Mouse (Mus musculus) C2C12 (cell line): ENCODE results near the gene Grm4. TPM values are rescaled to one million over a fixed set of nuclear protein-coding genes. Genes with fewer than 3 reads are reported as not detected.

ENCODE experiments used
- H3K27me3 ChIP-seq: one replicate; pipeline ENCODE4 v1.6.1; 2011; ENCODE audit not compliant: control insufficient read depth, insufficient read depth, insufficient read length
- H3K36me3 ChIP-seq: one replicate; pipeline ENCODE4 v1.6.1; 2011; ENCODE audit not compliant: control insufficient read depth, insufficient read depth
- H3K4me3 ChIP-seq: one replicate; pipeline ENCODE4 v1.5.1; 2011; ENCODE audit warnings: mild to moderate bottlenecking, control low read depth; ENCODE audit not compliant: poor library complexity, insufficient read depth, severe bottlenecking
- H3K79me2 ChIP-seq: one replicate; pipeline ENCODE4 v1.6.1; 2011; ENCODE audit not compliant: control insufficient read depth, insufficient read depth
- H3K79me3 ChIP-seq: one replicate; pipeline ENCODE4 v1.6.1; 2011; ENCODE audit warnings: low read depth, control low read depth
- H3ac ChIP-seq: one replicate; pipeline ENCODE3; 2011; ENCODE audit warnings: low read depth; ENCODE audit not compliant: control insufficient read depth, insufficient read length
- CEBPB ChIP-seq: IDR thresholded peaks from one replicate; pipeline ENCODE4 v1.6.1; 2011; ENCODE audit warnings: low read depth, mild to moderate bottlenecking, control low read depth, moderate library complexity
- CTCF ChIP-seq: IDR thresholded peaks from one replicate; pipeline ENCODE4 v1.5.1; 2011; ENCODE audit not compliant: control insufficient read depth, insufficient read depth, insufficient read length
- FOSL1 ChIP-seq: IDR thresholded peaks from one replicate; pipeline ENCODE4 v1.8.0; 2011; ENCODE audit warnings: mild to moderate bottlenecking, low read length; ENCODE audit not compliant: poor library complexity, insufficient read depth, severe bottlenecking
- MAX ChIP-seq: IDR thresholded peaks from one replicate; pipeline ENCODE4 v1.6.1; 2011; ENCODE audit warnings: mild to moderate bottlenecking, control low read depth
- MYOD1 ChIP-seq: IDR thresholded peaks from one replicate; pipeline ENCODE4 v1.6.1; 2011; ENCODE audit warnings: low read depth; ENCODE audit not compliant: control insufficient read depth, insufficient read length
- MYOG ChIP-seq: IDR thresholded peaks from one replicate; pipeline ENCODE4 v1.6.1; 2011; ENCODE audit not compliant: control insufficient read depth, insufficient read length; ENCODE audit errors: extremely low read depth
- USF1 ChIP-seq: IDR thresholded peaks from one replicate; pipeline ENCODE4 v1.6.1; 2011; ENCODE audit warnings: low read depth, mild to moderate bottlenecking, control low read depth, moderate library complexity
- polyA plus RNA-seq: library from polyadenylated mRNA; unstranded; fragments of >200 nt; fragmentation: generic; extraction: Trizol; gene quantifications from one replicate; pipeline ENCODE4 v1.2.1, GENCODE M21; 2012; ENCODE audit warnings: missing spikeins

The Grm4 gene
- polyA plus RNA-seq, 1 experiment = not detected

DNA sequence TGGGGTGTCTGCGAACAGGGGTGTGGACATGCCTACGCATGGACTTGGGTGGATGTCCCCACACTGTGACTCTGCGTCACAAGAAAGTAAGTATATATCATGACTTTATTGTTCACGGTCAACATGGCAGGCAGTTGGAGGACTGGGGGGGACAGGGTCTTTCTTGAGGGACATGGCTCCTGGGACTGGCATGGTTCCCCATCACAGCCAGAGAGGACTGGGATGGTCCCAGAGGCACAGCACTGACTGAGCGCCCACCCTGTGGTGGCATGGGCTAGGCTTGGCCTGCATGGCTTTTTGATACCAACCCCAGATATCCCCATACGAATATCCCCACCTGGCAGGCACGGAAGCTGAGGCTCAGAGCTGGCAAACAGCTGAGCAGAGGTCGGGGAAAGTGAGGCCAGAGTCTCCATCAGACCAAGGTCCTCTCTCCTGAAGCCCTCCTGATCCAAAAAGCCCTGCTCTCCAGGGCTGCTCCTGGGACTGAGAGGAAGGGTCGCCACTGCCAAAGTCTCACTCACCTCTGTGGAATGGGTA lies 64.1 kb downstream of the Grm4 start:
- TF ChIP-seq MYOG (no peak), MYOD1 (no peak), MAX (no peak), FOSL1 (no peak), CEBPB (no peak), CTCF (no peak), USF1 (no peak)
- Histone ChIP-seq H3K79me3 (no peaks in the 10 kb centered on the region), H3K27me3 (peaks cover 76% of the 10 kb centered on the region), H3K79me2 (no peaks in the 10 kb centered on the region), H3K36me3 (no peaks in the 10 kb centered on the region), H3ac (no peak overlapping the region), H3K4me3 (no peak overlapping the region)

- no peaks in the 10 kb centered on the region for H3K79me2 ChIP-seq
- TF ChIP-seq CEBPB = no peak
- no peak for TF ChIP-seq MYOG
- no peak for TF ChIP-seq CTCF
- no peak for TF ChIP-seq USF1
- TF ChIP-seq MYOD1 = no peak
- no peak for TF ChIP-seq FOSL1
- TF ChIP-seq MAX = no peak
Measured at GRCm38 (mm10) chr17:27456364-27456763, 64.8 kb downstream of the Grm4 start.

DNA sequence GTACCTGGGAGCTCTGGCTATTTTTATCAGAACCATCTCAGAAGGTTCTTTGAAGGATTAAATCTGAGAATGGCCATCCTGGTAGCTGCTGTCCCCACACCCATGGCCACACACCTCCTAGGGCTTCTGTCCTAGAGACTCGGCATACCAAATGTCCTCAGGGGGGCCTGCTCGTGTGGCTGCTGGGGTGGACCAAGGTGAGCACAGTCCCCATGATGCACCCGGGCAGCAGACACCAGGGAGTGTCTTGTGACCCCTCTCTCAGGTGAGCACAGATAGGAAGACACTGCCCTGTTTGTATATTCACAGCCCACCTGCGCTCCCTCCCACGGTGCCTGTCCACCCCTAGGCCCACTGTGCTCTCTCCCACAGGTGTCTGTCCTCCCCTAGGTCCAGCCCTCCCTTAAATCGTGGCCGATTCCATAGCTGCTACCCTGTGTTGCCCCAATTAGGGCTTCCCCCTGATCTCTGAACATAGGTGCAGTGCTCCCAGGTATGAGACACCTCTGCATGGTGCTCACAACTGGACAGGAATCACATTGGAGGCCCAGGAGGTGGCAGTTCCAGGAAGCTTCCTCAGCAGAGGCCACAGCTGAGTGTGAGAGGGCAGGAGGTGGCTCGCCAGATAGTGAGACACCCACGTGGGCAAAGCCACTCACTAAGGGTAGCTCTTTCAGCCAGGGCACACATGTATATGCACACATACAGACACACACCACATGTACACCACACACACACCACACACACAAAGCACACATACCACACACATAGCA lies 66.0 kb downstream of the Grm4 start:
- peaks cover 75% of the 10 kb centered on the region for H3K27me3 ChIP-seq
- H3K79me2 ChIP-seq = no peaks in the 10 kb centered on the region
- no peak overlapping the region for H3K4me3 ChIP-seq
- H3K36me3 ChIP-seq = no peaks in the 10 kb centered on the region
- H3ac ChIP-seq = no peak overlapping the region
- no peak for TF ChIP-seq CTCF
- no peak for TF ChIP-seq USF1
- TF ChIP-seq FOSL1 = no peak
- TF ChIP-seq MAX = no peak
- no peak for TF ChIP-seq MYOG
- TF ChIP-seq MYOD1 = no peak
- TF ChIP-seq CEBPB = no peak
- no peaks in the 10 kb centered on the region for H3K79me3 ChIP-seq

More at GRCm38 (mm10) chr17:27456364-27456763, 64.8 kb downstream of the Grm4 start:
- Histone ChIP-seq H3K27me3 (peaks cover 79% of the 10 kb centered on the region), H3K79me3 (no peaks in the 10 kb centered on the region), H3ac (no peak overlapping the region), H3K36me3 (no peaks in the 10 kb centered on the region), H3K4me3 (no peak overlapping the region)

GRCm38 (mm10) chr17:27454396-27454795 lies 66.8 kb downstream of the Grm4 start:
- H3K27me3 ChIP-seq = peaks cover 70% of the 10 kb centered on the region
- H3K4me3 ChIP-seq = no peak overlapping the region
- no peaks in the 10 kb centered on the region for H3K79me2 ChIP-seq
- no peaks in the 10 kb centered on the region for H3K36me3 ChIP-seq
- no peaks in the 10 kb centered on the region for H3K79me3 ChIP-seq
- TF ChIP-seq FOSL1 = no peak
- no peak for TF ChIP-seq USF1
- no peak overlapping the region for H3ac ChIP-seq

- Histone ChIP-seq H3K79me2 (no peaks in the 10 kb centered on the region), H3K36me3 (no peaks in the 10 kb centered on the region), H3K27me3 (peaks cover 70% of the 10 kb centered on the region), H3ac (no peak overlapping the region), H3K79me3 (no peaks in the 10 kb centered on the region), H3K4me3 (no peak overlapping the region)
- no peak for TF ChIP-seq CEBPB
- no peak for TF ChIP-seq MYOG
- no peak for TF ChIP-seq USF1
- no peak for TF ChIP-seq CTCF
- no peak for TF ChIP-seq FOSL1
- TF ChIP-seq MYOD1 = no peak
- TF ChIP-seq MAX = no peak
Measured at GRCm38 (mm10) chr17:27453045-27453444, 68.2 kb downstream of the Grm4 start.

- TF ChIP-seq MYOG = no peak
- TF ChIP-seq USF1 = no peak
- TF ChIP-seq CEBPB = no peak
- no peak for TF ChIP-seq FOSL1
- no peak for TF ChIP-seq CTCF
- TF ChIP-seq MAX = no peak
- no peak for TF ChIP-seq MYOD1
- H3K79me2 ChIP-seq = no peaks in the 10 kb centered on the region
- H3ac ChIP-seq = no peak overlapping the region
- H3K79me3 ChIP-seq = no peaks in the 10 kb centered on the region
- peaks cover 69% of the 10 kb centered on the region for H3K27me3 ChIP-seq
- H3K4me3 ChIP-seq = no peak overlapping the region
- H3K36me3 ChIP-seq = no peaks in the 10 kb centered on the region
Measured at GRCm38 (mm10) chr17:27451787-27452186, 69.4 kb downstream of the Grm4 start.
